Mouse (Mus musculus) gastrocnemius, adult 8-10 months (tissue): ENCODE data around the gene 4930404H24Rik. TPM values are rescaled to one million over a fixed set of nuclear protein-coding genes. Genes with fewer than 3 reads are reported as not detected.

ENCODE experiments used
- DNase-seq, 2 experiments: peaks; one replicate each; pipeline ENCODE4 v3.0.0; 2022; ENCODE audit warnings: low spot score in 2 of 2
- total RNA-seq, 4 experiments: library from RNA; stranded (reverse); gene quantifications; 2 replicates each; pipeline ENCODE4 v1.2.4; 2022

Gene 4930404H24Rik
- total RNA-seq, 4 experiments from 2014 or later = not detected

- DNase-seq = no peak
Measured at GRCm38 (mm10) chr2:153529931-153530766, 37.6 kb downstream of the 4930404H24Rik start, which contains the start of gene Nol4l. Nol4l (minus strand) TSS chr2:153529971.

GRCm38 (mm10) chr2:153530948-153531347 lies 38.4 kb downstream of the 4930404H24Rik start:
- DNase-seq = no peak

GRCm38 (mm10) chr2:153533981-153534380 lies 41.4 kb downstream of the 4930404H24Rik start:
- no peak for DNase-seq

GRCm38 (mm10) chr2:153538898-153539297 lies 46.3 kb downstream of the 4930404H24Rik start:
- DNase-seq = no peak

- no peak for DNase-seq
Measured at GRCm38 (mm10) chr2:153542936-153543668, 50.5 kb downstream of the 4930404H24Rik start.

Other genes starting within 250 kb of the 4930404H24Rik start
- 1 to 10 TPM; 3.0 to 3.7 (median 3.4) TPM for gene Kif3b, start 201.4 kb upstream of the 4930404H24Rik start, total RNA-seq
- 10 to 100 TPM in 2 of 4 experiments, 1 to 10 TPM in 2; 8.1 to 12.1 (median 10.5) TPM for gene Asxl1, start 147.0 kb upstream of the 4930404H24Rik start, total RNA-seq
- under 1 TPM; 0.29 to 0.94 (median 0.41) TPM for gene Nol4l, start 37.2 kb downstream of the 4930404H24Rik start, total RNA-seq
- gene Commd7, start 140.0 kb downstream of the 4930404H24Rik start, total RNA-seq = 10 to 100 TPM; 10.1 to 11.2 (median 10.2) TPM
- under 1 TPM; 0.29 to 0.90 (median 0.49) TPM for gene Dnmt3b, start 156.7 kb downstream of the 4930404H24Rik start, total RNA-seq
- gene Dnmt3c, start 203.9 kb downstream of the 4930404H24Rik start, total RNA-seq = not detected
- gene Mapre1, start 248.5 kb downstream of the 4930404H24Rik start, total RNA-seq = 10 to 100 TPM; 31.9 to 41.1 (median 32.4) TPM